Mouse (Mus musculus) cerebellum, adult 2 months (tissue): ENCODE measurements around the gene Mrpl28. TPM values are rescaled to one million over a fixed set of nuclear protein-coding genes. Genes with fewer than 3 reads are reported as not detected.

Experiments
- DNase-seq, 2 experiments: peaks; one replicate each; pipeline ENCODE4 v3.0.0; 2021
- H3K27ac ChIP-seq: fragments of 200-500 bp; 2 replicates; pipeline ENCODE4 v1.5.1; 2012; ENCODE audit warnings: low read length, control low read depth, inconsistent platforms; ENCODE audit not compliant: insufficient read depth
- H3K27me3 ChIP-seq: fragments of 200-500 bp; 2 replicates; pipeline ENCODE4 v1.6.1; 2012; ENCODE audit warnings: inconsistent platforms, mild to moderate bottlenecking, low read length, moderate library complexity; ENCODE audit not compliant: control insufficient read depth, insufficient read depth
- H3K4me1 ChIP-seq: fragments of 200-500 bp; 2 replicates; pipeline ENCODE4 v1.6.1; 2011; ENCODE audit warnings: low read length; ENCODE audit not compliant: control insufficient read depth, insufficient read depth
- H3K4me3 ChIP-seq: fragments of 200-500 bp; replicated peaks from 2 replicates; pipeline ENCODE3; 2011; ENCODE audit warnings: mild to moderate bottlenecking, low read depth, low read length, control low read depth; ENCODE audit not compliant: insufficient read depth
- CTCF ChIP-seq: fragments of 200-500 bp; IDR thresholded peaks from 2 replicates; pipeline ENCODE4 v1.5.1; 2011; ENCODE audit warnings: low read depth, mild to moderate bottlenecking, control low read depth, low read length, moderate library complexity, borderline replicate concordance; ENCODE audit not compliant: insufficient read depth
- POLR2A ChIP-seq: fragments of 200-500 bp; IDR thresholded peaks from 2 replicates; pipeline ENCODE4 v1.6.1; 2011; ENCODE audit warnings: low read length, control low read depth, borderline replicate concordance; ENCODE audit not compliant: insufficient read depth
- WGBS: fragments of 180-500 bp; shearing (Covaris S2); methylation state at CpG from one replicate; pipeline ENCODE4 v1.1.7; 2018; 5-methylcytosine and 5-hydroxymethylcytosine counted together
- polyA plus RNA-seq: library from polyadenylated mRNA; depleted of rRNA; stranded (reverse); fragments of >200 nt; gene quantifications from 2 replicates; pipeline ENCODE4 v1.2.3, GENCODE M21; 2012

The Mrpl28 gene
- polyA plus RNA-seq, 1 experiment = 118 TPM

DNA sequence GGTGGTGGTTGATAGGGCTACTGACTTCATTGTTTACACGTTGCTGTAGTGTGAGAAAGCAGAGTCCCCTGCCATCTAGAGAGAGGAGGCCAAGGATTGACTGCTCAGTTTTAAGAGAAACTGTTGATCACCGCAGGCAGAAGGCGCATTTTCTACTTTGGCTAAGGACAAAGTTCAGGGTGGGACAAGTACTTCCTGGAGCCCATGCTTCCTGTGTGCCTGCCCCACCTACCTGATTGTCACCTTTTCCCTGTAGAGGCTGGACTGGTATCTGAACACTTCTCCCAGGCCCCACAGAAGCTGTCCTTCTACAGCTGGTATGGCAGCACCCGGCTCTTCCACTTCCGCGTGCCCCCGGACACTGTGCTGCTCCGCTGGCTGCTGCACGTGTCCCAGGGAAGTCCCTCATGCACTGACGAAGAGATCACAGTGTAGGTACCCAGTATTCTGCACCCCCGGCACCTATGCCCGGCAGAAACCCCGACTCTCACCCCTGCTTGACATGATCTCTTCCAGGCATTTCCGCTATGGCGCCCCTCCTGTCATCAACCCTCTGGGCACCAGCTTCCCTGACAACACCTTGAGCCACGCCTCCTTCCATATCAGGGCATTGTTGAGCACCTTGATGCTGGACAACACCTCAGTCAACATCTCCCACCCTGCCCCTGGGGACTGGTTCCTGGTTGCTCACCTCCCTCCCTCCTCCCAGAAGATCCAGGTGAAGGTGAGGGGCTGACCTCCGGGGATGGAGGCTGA lies 6.6 kb upstream of the Mrpl28 start:
- H3K4me3 ChIP-seq = no peak overlapping the region
- no peak overlapping the region for H3K27ac ChIP-seq
- WGBS = 84% methylated on average over 17 of the region's 17 CpGs
- TF ChIP-seq CTCF = no peak
- no peak for TF ChIP-seq POLR2A
- DNase-seq = peak in 1 of 2 experiments; percentile 7
- H3K4me1 ChIP-seq = peaks cover 10% of the 10 kb centered on the region
- H3K27me3 ChIP-seq = no peaks in the 10 kb centered on the region

DNA sequence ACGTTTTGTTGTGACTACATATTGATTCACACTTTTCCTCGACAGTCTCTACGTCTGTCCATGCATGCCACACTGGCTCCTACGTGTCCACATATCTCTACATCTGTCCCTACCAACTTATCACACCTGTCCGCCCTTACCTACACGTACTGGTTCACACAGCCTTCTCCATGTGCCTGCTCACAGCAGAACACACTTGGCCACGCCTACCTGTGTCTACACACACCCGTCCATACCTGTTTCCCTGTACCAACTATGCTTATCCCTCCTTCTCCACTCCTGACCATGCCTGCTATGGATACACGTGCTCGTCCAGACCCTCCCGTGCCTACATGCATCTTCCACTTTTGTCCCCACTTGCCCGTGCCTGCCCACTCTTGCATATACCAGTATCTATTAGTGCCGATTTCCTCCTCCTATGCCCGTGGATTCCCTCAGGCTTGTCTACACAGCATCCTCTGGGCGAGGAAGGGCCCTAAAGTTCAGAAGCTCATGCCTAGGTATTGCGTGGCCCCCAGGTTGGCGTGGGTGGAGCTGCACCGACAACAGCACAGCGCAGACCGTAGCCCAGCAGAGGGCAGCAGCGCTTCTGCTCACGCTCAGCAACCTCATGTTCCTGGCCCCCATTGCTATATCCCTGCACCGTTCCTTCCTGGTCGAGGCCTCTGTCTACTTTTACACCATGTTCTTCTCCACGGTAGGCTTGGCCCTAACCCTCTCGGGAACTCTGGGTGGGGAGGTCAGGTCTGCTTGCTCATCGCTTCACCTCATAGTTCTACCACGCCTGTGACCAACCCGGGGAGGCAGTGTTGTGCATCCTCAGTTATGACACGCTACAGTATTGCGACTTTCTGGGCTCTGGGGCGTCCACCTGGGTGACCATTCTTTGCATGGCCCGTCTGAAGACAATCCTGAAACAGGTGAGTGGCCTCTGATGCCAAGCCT lies 3.3 kb upstream of the Mrpl28 start:
- Histone ChIP-seq H3K27ac (no peak overlapping the region), H3K4me3 (peak overlapping the region; percentile 25), H3K4me1 (peaks cover 21% of the 10 kb centered on the region), H3K27me3 (no peaks in the 10 kb centered on the region)
- no peak for TF ChIP-seq POLR2A
- TF ChIP-seq CTCF = peak; percentile 90
- WGBS = 40% methylated on average over 33 of the region's 33 CpGs
- peak; percentile 65 to 68 for DNase-seq

DNA sequence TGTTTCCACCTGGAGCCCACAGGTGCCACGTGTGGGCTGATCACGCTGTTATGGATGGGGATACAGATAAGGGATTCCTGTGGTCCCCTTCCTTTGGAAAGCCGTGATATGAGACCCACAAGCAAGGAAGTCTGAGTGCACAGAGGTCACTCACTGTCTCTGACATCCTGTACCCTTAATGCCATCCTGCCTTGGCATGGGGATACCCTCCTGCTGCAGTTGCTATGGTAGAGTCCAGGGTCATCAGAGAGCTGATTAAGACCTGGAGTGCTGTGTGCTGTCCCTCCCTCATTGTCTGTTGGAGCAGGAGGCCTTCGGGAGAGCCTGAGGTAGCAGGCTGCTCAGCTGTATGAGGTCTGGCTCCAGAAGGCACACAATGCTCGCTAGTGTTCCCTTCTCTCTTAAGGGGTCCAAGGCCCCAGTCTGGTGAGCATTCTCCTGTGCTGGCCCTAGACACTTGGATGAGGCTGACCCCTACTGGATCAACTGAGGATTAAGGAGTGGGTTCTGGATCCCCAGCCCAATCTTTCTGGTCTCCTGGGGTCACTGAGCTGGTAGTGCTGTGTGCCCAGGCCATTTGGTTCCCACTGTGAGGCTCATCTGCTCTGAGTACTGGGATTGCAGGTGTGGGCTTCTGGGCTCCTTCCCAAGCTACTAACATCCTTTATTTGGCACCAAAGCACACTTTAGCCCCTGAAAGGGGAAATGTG lies 714 bp upstream of the Mrpl28 start:
- Histone ChIP-seq H3K27me3 (no peaks in the 10 kb centered on the region), H3K4me3 (no peak overlapping the region), H3K27ac (no peak overlapping the region), H3K4me1 (peaks cover 21% of the 10 kb centered on the region)
- 55% methylated on average over 5 of the region's 5 CpGs for WGBS
- TF ChIP-seq POLR2A = no peak
- TF ChIP-seq CTCF = no peak
- DNase-seq = peak in 1 of 2 experiments; percentile 38

DNA sequence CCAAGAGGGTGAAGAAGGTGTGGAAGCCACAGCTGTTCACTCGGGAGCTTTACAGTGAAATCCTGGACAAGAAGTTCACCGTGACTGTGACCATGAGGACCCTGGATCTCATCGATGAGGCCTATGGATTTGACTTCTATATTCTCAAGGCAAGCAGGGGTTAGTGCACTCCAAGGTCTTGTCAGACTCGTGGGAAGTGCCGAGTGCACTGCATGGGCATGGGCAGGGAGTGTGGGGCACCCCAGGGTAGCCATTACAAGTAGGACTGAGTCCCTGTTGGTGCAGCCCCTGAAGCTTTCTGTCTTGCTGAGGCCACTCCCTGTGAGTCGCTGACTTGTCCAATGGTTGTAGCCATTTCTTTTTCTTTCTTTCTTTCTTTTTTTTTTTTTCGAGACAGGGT lies 1.3 kb downstream of the Mrpl28 start:
- TF ChIP-seq POLR2A (no peak), CTCF (no peak)
- peaks cover 18% of the 10 kb centered on the region for H3K4me1 ChIP-seq
- no peak for DNase-seq
- no peak overlapping the region for H3K27ac ChIP-seq
- no peaks in the 10 kb centered on the region for H3K27me3 ChIP-seq
- WGBS = 80% methylated on average over 7 of the region's 7 CpGs
- H3K4me3 ChIP-seq = peak overlapping the region; percentile 91

DNA sequence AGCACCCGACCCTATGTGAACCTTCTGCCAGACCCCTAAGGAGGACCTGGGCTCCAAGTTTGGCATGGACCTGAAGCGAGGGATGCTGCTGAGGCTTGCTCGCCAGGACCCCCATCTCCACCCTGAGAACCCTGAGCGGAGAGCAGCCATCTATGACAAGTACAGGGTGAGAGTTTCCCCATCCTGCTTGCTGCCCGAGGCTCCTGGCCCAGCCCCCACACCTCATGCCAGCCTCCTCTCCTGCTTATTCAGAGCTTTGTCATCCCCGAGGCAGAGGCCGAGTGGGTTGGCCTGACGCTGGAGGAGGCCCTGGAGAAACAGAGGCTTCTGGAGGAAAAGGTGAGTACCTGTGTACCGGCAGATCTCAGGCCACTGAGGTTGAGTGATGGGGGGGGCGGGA lies 1.9 kb downstream of the Mrpl28 start:
- Histone ChIP-seq H3K27ac (no peak overlapping the region), H3K27me3 (no peaks in the 10 kb centered on the region), H3K4me3 (no peak overlapping the region), H3K4me1 (peaks cover 15% of the 10 kb centered on the region)
- WGBS = 87% methylated on average over 10 of the region's 10 CpGs
- TF ChIP-seq CTCF (no peak), POLR2A (no peak)
- no peak for DNase-seq

DNA sequence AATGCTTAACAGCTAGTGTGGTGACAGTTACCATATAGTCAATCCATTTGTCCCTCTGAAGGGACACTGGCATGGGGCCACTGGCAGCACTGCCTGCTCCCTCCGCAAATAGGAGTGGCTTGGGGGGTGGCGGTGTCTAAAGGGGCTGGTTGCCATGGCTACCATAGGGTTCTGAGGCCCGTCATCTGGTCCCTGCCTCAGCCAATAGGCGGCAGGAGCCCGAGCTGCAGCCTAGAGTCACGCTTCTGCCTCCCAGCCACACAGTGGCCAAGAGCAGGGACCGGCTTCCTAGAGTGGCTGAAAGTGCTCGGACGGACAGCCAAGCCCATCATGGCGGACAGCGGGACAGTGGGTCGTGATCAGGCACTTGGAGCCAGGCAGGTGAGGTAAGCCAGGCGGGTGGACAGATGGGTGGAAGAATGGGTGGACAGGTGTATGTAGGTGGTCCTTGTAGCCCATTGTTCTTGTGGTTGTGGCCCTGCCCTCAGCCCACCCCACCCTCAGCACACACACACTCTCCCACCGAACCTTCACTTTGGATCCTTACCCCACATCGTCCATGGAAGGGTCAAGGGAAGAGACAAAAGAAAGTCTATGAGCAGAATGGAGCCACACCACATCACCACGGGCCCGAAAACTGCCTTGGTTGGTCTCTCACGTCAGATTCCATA lies 7.9 kb downstream of the Mrpl28 start:
- Histone ChIP-seq H3K27ac (no peak overlapping the region), H3K27me3 (no peaks in the 10 kb centered on the region), H3K4me3 (no peak overlapping the region), H3K4me1 (no peaks in the 10 kb centered on the region; the same call in 1 of the 2 replicates)
- TF ChIP-seq CTCF (no peak), POLR2A (no peak)
- DNase-seq = no peak
- 66% methylated on average over 18 of the region's 18 CpGs for WGBS
